Mouse (Mus musculus) layer of hippocampus, postnatal 36 days (tissue): Measurements from ENCODE around the gene Kat6b. TPM values are rescaled to one million over a fixed set of nuclear protein-coding genes. Genes with fewer than 3 reads are reported as not detected.
"Not testable (repeated sequence)": the region's sequence is repeated elsewhere in the genome, so short reads cannot be mapped to it uniquely, and the experiment has no call there.

Source experiments
- DNase-seq, 2 experiments: peaks; one replicate each; pipeline ENCODE4 v3.0.0; 2022
- total RNA-seq, 2 experiments: library from RNA; stranded (reverse); gene quantifications; 2 replicates each; pipeline ENCODE4 v1.2.3; 2021

Gene Kat6b
- total RNA-seq, 2 experiments from 2014 or later: 92.1 to 93.1 TPM

GRCm38 (mm10) chr14:21484693-21485092 lies 3.5 kb downstream of the Kat6b start:
- DNase-seq: no peak

DNA sequence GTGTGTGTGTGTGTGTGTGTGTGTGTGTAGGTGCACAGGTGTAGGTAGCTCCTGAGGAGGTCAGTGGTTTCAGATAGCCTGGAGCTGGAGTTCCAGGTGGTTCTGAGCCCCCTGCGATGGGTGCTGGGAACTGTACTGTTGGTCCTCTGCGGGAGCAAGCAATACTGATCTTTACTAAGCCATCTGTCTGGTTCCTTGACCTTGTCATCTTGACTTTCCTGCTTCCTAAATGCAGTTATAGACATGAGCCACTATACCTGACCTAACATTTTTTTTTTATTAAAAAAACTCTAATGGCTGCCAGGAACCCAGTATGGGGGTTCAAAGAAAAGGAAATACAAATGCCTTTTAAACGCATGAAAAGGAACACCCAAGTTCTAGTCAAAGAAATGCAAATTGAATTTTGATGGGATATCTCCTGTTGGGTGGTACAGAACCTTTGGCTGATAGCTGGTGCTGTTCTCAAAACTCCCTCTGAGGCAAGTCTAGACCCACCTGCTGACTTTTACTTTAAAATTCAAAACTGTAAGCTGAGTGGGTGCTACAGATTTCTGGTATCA lies 4.8 kb downstream of the Kat6b start:
- no peak for DNase-seq

GRCm38 (mm10) chr14:21487135-21487534 lies 5.9 kb downstream of the Kat6b start:
- not testable (repeated sequence) for DNase-seq

DNA sequence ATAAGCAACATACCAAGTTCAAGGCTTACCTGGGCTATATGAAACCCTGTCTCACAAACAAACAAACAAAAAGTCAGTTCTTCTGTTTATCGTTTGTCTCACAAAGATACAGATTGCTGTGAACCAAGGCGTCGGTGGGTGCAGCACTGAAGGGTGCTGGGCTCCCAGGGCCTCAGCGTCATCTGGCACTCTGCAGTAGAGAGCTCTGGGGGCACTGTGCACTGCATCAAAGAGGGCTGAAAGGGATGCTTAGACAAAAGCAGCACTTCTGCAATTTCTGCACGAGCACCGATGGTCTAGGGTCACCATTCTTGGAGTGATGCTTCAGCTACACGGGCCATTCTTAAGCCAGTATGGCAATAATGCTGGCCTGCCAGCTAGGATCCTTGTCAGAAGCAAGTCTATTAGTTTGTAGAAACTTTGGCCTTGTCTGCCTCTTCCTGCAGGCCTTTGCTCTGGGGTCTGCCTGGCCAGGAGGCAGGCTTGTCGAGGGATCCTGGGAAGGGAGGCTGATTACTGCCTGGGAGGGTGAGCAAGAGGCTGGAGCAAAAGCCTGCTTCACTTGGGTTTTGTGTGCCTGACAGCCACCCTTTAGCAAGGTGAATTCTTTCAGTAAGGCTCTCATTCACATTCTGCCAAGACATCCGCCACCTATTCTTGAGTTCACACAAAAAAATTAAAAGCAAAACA lies 7.3 kb downstream of the Kat6b start:
- not testable (repeated sequence) for DNase-seq

DNA sequence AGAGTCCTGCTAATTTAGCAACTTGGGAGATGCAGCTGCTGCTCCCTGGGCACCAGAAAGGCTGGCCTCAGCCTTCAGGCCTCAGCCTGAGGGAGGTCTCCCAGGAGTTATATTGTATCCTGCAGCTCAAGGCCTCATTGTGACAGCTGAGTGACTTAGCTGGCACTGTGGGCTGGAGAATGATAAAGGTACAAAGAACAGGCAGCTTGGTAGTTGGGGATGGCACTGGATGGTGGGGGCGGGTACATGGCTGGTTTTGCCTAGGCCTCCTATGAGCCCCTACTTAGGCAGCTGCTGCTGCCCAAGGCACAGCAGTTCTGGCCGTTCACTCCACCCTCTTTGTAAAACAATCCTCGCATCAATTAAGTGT lies 7.9 kb downstream of the Kat6b start:
- no peak for DNase-seq

DNA sequence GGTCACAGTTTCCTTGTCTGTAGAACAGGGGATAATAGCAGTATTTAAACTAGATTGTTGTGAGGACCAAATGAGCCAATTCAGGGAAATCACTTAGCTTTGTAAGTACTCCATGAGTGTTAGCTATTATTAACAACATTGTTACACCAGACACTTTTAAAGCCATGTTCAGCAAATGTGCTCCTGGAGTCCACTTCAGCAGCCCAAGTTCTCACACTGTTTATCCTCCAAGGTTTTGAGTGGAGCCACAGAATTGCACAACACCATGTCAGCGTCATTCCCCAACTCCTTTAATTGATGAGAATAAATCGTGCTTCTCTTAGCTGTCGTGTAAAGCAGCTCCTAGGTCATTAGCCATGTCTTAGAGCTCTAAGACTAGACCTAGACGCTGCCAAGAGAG lies 8.9 kb downstream of the Kat6b start:
- DNase-seq: no peak

DNA sequence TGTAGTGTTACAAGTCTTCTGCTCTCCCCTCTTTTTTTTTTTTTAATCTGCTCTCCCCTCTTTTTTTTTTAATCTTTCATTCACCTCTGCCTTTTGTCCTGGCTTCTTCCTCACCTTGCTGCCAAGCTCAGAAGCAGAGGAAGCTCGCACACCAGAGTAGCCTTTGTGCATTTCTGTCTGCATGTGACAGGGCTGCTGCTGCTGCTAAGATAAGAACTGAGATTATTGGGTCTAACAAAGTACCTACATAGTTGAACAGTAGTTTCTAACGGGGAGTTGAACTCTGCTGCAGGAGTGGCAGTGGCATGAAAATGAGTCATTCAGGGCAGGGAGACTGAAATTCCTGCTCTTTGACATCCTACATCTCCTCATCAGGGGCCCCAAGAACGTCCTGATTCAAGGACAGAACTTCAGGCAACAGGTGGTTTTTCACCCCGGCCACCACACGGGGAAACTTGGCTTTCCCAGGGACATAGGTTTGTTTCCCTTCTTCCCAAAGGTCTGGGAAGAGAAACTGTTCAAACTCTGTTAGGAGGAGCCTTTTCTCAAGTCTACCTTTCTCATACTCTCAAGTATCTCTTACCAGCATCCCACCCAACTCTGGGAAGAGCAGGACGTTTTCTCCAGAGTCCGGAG lies 17.2 kb downstream of the Kat6b start:
- DNase-seq: no peak

- peak; percentile 43 to 52 for DNase-seq
These were observed 17.9 kb downstream of the Kat6b start for GRCm38 (mm10) chr14:21499011-21499581.

GRCm38 (mm10) chr14:21499631-21500153 lies 18.5 kb downstream of the Kat6b start:
- peak in 1 of 2 experiments; percentile 78 for DNase-seq

GRCm38 (mm10) chr14:21500154-21501047 lies 19.2 kb downstream of the Kat6b start:
- peak; percentile 99 to 100 for DNase-seq

GRCm38 (mm10) chr14:21501048-21501657 lies 19.9 kb downstream of the Kat6b start:
- DNase-seq: no peak

DNA sequence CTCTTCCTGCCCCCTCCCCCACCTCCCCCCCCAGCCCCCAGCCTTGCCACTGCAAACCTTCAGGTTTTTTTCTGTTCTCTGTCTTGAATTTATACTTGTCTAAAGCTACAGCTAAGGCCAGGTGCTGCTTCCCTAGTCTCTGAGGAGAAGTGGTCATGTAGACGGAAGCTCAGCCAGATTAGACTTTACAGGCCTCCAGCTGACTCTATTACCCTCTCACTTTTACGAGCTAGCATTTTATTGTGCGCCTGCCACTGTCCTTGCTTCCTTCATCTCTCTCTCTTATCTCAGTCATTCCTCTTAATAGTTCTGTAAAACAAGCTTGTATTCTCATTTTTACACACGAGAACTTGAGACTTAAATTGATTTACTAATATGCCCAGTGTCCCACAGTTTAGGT lies 23.8 kb downstream of the Kat6b start:
- DNase-seq: no peak

DNA sequence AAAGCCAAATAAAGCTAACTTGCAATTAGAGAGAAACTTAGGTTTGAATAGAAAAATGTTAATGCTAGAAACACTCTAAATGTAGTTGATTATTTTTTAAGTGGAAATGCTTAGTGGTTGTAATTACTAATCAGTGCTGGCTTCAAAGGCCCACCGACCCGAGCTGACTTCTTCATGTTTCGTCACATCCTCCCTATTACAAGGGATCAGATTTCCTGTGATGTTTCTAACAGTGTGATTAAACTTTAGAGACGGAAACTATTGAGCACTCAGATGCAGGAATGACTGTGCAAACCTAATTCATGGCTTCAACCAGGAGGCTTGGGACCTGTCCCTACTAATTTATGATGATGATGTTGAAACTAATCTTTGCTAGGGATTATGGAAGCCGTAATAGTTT lies 25.8 kb downstream of the Kat6b start:
- no peak for DNase-seq

DNA sequence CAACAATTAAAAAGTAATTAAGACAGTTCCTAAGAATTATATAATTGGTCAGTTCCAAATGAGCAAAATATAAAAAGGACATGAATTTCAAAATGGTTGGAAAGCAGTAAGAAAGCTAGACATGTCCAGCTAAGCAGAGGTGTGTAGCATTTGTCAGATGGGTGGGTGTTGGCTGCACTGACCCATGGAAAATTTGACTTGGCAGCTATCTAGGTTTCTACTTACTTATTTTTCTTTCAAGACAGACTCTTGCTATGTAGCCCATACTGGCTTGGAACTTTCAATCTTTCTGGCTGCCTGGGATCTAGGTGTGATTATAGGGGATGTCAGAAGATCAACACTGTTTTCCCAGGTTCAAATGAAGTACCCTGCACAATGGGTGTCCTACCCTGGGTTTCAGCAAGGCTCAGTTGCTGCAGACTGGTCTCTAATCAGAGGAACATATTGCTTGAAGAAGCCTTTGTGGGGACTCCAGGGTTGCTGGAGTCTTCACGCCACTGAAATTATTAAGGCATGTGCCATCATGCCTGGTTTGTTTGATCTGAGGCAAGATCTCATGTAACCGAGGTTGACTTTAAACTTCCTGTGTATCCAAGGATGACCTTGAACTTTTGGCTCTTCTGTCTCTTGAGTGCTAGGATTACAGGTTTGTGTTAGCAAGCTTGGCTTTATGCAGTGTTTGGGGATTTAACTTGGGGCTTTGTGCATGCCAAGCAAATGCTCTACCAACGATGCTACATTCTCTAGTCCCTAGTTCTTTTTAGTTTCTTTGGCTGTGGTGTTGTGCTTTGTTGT lies 28.1 kb downstream of the Kat6b start:
- DNase-seq: no peak

DNA sequence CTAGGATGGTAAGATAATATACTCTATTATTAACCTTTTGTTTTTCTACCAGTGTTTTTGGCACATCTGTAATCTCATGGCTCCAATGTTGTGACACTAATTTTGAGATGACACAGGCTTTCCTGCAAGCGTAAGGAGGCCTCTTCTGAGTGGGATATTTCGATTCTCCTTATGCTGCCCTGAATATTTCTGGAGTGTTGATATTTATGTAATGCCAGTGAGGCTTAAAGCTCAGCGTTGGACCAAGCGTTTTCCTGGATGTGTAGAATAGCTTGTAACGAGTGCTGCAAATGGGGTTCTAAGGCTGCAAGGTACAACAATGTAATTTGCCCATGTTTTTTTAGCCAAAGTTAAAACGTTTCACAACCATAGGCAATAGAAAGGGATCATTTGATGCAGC lies 30.2 kb downstream of the Kat6b start:
- no peak for DNase-seq

DNA sequence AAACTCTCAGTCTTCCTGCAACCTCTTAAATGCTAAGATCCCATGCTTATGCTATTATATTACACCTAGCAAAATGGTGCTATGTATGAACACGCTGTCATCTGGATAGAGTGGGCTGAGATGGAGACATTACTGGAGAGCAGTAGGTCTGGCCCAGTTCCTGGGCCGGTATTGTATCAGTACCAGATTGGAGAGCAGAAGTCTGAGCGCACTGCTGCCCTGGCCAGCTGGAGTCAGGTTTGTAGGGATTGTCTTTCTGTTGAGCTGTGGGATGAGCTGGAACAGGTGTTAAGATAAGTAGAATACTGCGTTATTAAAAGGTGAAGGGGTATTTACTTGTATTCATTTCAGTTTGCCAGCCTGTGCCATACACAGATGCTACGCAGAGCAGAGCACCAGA lies 34.3 kb downstream of the Kat6b start:
- peak in 1 of 2 experiments; percentile 47 for DNase-seq

- no peak for DNase-seq
These were observed 38.1 kb downstream of the Kat6b start for GRCm38 (mm10) chr14:21519307-21519706.

DNA sequence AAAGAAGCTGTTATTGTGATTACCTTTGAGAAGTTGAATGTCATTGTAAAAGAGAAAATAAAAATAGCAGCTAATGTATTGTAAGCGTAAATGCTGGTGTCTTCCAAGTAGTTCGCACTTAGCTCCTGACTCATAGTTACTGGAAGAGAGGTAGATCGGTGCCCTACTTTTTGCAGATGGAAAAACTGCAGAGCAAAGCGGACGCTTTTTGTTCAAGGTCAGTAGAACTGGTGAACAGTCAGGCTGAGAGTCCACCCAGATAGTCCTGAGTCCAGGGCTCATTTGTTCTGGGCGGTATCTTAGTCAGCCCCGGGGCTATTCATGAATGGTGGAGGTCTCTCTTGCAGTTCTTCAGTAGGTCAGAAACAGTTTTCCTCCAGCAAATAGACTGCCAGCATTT lies 39.3 kb downstream of the Kat6b start:
- DNase-seq: no peak

GRCm38 (mm10) chr14:21521496-21521895 lies 40.3 kb downstream of the Kat6b start:
- not testable (repeated sequence) for DNase-seq

DNA sequence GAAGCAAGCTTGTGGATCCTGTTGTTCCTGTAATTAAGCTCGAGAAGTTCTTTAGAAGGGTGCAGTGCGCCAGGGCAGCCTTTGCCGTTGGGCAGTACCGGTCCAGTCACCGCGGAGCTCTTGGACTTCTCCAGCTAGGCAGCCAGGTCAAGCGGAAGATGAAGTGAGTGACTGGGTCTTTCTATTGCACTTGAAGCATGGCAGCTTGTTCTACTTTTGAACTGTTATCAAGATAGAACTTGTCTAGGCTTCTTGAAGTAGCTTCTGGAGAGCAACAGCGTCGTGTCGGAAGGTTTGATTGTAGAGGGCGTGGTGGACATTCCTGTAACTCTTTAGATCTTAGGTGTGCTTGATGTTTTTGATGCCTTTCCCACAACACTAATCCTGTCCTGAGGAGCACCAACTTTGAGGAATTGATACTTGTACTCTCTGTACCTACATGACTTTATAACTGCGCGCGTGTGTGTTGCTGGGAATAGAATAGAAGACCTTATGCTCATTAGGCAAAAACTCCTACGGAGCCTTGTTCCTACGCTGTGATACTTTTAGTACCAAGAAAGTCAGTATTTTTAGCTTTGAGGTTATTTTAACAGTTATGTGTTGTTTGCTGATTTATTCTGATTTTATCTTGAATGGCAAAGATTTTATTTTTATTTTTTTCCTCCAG lies 41.2 kb downstream of the Kat6b start:
- no peak for DNase-seq
